Mouse (Mus musculus): ENCODE results near the gene Sctr. TPM values are rescaled to one million over a fixed set of nuclear protein-coding genes. Genes with fewer than 3 reads are reported as not detected.

Sctr gene
- polyA plus RNA-seq, 1 experiment from 2014 or later: 0.51 TPM

DNA sequence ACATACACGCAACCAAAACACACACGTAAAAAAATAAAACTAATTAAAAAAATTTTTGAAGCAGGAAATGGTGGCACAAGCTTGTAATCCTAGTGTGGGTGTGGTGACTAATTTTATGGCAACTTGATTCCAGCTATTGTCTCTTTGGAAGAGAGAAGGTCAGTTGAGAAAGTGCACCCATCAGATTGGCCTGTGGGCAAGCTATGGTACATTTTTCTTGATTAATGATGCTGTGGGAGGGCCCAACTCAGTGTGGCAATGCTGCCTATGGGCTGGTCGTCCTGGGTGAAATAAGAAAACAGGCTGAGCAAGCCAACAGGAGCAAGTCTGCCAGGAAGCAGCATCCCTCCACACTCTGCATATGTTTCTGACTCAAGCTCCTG lies 94.5 kb downstream of the Sctr start:
- Histone ChIP-seq H3K9ac (replicated peaks; ENCODE audit: low read depth, low read length) (no peak overlapping the region), H3K4me3 (replicated peaks; ENCODE audit: low read length) (no peak overlapping the region), H3K9me3 (ENCODE audit: control insufficient read depth, low read length) (no peaks in the 10 kb centered on the region), H3K36me3 (ENCODE audit: control insufficient read depth, insufficient read depth) (no peaks in the 10 kb centered on the region), H3K27me3 (replicated peaks; ENCODE audit: control insufficient read depth, insufficient read depth, low read length) (no peaks in the 10 kb centered on the region), H3K4me1 (replicated peaks; ENCODE audit: control insufficient read depth, insufficient read depth, low read length) (no peaks in the 10 kb centered on the region), H3K4me2 (ENCODE audit: low read length) (no peak overlapping the region), H3K27ac (ENCODE audit: low read length) (no peak overlapping the region)
- no peak for ATAC-seq
- 84% methylated on average over 3 of the region's 3 CpGs for WGBS

DNA sequence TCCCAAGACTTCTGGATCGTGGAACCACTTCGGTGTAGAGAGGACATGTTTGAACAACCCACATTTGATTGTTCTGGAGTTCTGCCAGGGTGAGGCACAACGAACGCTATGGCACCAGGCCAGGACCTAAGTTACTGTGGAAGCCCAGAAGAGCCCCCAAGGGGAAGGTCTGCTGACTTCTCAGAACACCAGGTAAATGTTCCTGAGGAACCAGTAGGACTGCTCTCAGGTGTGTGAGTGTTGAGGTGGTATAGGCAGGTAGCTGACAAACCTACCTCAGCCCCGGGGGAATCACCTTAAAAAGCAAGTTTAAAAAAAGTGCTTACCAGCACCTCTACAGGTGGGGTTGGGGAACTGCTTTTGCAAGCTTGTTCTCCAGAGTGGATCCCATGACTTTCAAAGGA lies 98.9 kb downstream of the Sctr start:
- H3K27me3 ChIP-seq (replicated peaks; ENCODE audit: control insufficient read depth, insufficient read depth, low read length): no peaks in the 10 kb centered on the region
- H3K9ac ChIP-seq (replicated peaks; ENCODE audit: low read depth, low read length): no peak overlapping the region
- WGBS: 69% methylated on average over 5 of the region's 5 CpGs

DNA sequence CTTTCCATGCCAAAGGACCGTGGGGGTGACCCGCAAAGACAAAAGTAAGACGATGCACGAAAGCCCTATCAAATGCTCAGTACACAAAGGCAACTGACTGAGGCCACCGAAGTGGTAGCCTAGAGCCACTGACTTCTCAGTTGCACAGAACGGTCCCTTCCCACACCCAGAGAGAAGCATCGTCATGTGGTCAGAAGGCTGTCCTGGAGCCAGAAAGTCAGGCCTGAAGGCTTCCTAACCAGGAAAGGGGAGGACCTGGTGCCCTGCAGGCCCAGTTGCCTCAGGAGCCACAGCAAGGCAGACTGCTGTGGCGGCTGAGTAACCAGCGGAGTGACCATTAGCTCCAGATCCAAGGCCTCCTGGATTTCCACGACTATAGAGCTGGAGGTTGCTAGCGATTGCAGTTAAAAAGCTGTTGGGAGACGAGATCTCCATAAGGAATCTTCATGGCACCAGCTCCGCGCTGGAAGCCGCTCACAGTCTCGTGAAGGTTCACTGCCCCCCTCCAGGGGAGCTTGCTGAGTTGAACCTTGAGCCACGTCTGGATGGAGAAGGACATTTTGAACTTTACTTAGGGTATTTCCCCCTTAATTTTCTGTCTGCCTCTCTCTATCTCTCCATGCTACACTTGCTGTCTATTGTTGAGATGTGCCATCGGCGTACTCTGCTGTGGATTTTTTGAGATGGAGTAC lies 103.2 kb downstream of the Sctr start:
- Histone ChIP-seq H3K27ac (ENCODE audit: low read length) (no peak overlapping the region), H3K9me3 (ENCODE audit: control insufficient read depth, low read length) (no peaks in the 10 kb centered on the region), H3K4me2 (ENCODE audit: low read length) (no peak overlapping the region), H3K27me3 (replicated peaks; ENCODE audit: control insufficient read depth, insufficient read depth, low read length) (no peaks in the 10 kb centered on the region), H3K9ac (replicated peaks; ENCODE audit: low read depth, low read length) (no peak overlapping the region), H3K36me3 (ENCODE audit: control insufficient read depth, insufficient read depth) (peaks cover 8% of the 10 kb centered on the region), H3K4me1 (replicated peaks; ENCODE audit: control insufficient read depth, insufficient read depth, low read length) (peaks cover 2% of the 10 kb centered on the region; the same call in 1 of the 2 replicates), H3K4me3 (replicated peaks; ENCODE audit: low read length) (no peak overlapping the region)
- WGBS: 89% methylated on average over 19 of the region's 19 CpGs
- no peak for ATAC-seq

More for the DNA sequence above, 98.9 kb downstream of the Sctr start:
- Histone ChIP-seq H3K27ac (ENCODE audit: low read length) (no peak overlapping the region), H3K9me3 (ENCODE audit: control insufficient read depth, low read length) (no peaks in the 10 kb centered on the region), H3K4me1 (replicated peaks; ENCODE audit: control insufficient read depth, insufficient read depth, low read length) (no peaks in the 10 kb centered on the region), H3K4me2 (ENCODE audit: low read length) (no peak overlapping the region), H3K4me3 (replicated peaks; ENCODE audit: low read length) (no peak overlapping the region), H3K36me3 (ENCODE audit: control insufficient read depth, insufficient read depth) (no peaks in the 10 kb centered on the region)
- ATAC-seq: no peak

DNA sequence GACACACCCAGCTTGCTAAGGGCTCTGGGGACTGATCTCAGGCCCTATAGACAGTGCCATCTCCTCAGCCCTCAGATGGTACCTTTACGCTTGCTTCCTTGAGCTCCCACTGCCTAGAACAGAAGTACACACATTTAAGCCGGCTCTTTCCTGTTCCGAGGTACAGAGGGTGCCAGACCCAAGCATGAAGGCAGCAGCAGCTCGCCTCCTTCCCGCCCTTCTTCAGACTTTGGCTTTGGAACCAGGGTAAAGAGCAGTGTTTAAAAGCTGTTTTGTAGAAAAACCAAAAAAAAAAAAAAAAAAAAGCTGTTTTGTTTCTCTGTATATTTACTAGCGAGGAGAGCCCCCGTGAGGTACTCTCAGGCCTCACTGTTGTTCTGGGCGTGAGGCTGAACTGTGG lies 105.1 kb downstream of the Sctr start:
- Histone ChIP-seq H3K27ac (ENCODE audit: low read length) (no peak overlapping the region), H3K27me3 (replicated peaks; ENCODE audit: control insufficient read depth, insufficient read depth, low read length) (no peaks in the 10 kb centered on the region), H3K4me3 (replicated peaks; ENCODE audit: low read length) (no peak overlapping the region), H3K4me1 (replicated peaks; ENCODE audit: control insufficient read depth, insufficient read depth, low read length) (peaks cover 15% of the 10 kb centered on the region), H3K9me3 (ENCODE audit: control insufficient read depth, low read length) (no peaks in the 10 kb centered on the region), H3K9ac (replicated peaks; ENCODE audit: low read depth, low read length) (no peak overlapping the region), H3K36me3 (ENCODE audit: control insufficient read depth, insufficient read depth) (peaks cover 10% of the 10 kb centered on the region), H3K4me2 (ENCODE audit: low read length) (no peak overlapping the region)
- WGBS: 83% methylated on average over 8 of the region's 8 CpGs
- ATAC-seq: no peak

DNA sequence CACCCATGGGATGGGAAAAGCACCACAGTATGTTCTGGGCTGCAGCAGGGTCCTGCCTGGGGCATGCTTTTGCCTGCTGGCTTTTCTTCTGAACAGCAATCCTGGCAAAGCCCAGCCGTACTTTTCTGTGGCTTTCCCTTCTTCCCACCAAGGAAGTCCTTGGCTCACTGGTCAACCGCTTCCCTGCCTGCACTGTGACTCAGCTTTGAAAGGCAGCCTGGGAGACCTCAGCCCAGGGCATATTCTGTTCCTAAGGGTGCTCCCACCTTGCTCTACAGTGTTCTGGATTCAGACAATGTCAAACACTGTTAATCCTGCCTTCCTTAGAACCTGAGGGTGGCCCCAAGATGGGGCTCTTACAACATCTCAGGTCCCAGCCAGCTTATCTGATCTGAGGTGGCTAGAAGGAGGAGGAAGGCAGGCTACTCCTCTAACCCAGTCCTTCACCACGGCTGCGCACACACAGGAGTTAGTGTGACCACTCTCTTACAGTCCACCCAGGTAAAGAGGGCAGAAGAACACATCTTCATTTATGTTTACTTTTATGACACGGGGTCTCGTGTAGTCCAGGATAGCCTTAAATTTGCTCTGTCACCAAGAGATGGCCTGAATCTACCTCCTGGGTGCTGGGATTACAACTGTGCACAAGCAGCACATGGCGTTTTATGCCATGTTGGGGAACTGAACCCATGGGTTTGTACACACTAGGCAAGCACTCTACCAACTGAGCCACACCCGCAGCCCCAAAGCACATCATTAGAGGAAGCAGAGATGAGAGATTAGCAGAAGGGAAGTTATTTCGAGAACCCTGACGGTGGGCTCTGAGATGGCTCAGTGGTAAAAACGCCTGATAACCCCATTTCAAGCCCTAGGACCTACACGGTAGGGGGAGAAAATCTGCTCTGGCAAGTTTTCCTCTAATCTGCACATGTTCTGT lies 105.8 kb downstream of the Sctr start:
- peaks cover 10% of the 10 kb centered on the region for H3K36me3 ChIP-seq (ENCODE audit: control insufficient read depth, insufficient read depth)
- 91% methylated on average over 12 of the region's 12 CpGs for WGBS
- H3K27me3 ChIP-seq (replicated peaks; ENCODE audit: control insufficient read depth, insufficient read depth, low read length): no peaks in the 10 kb centered on the region
- ATAC-seq: no peak
- no peak overlapping the region for H3K4me3 ChIP-seq (replicated peaks; ENCODE audit: low read length)
- H3K9me3 ChIP-seq (ENCODE audit: control insufficient read depth, low read length): no peaks in the 10 kb centered on the region
- peaks cover 15% of the 10 kb centered on the region for H3K4me1 ChIP-seq (replicated peaks; ENCODE audit: control insufficient read depth, insufficient read depth, low read length)
- H3K27ac ChIP-seq (ENCODE audit: low read length): no peak overlapping the region; the same call in 1 of the 2 replicates
- H3K9ac ChIP-seq (replicated peaks; ENCODE audit: low read depth, low read length): no peak overlapping the region
- H3K4me2 ChIP-seq (ENCODE audit: low read length): no peak overlapping the region

Other genes with a start within 250 kb of the Sctr start
- 13.2 and 15.0 TPM in 2 replicates for gene Ptpn4, start 169.3 kb upstream of the Sctr start, polyA plus RNA-seq (2015; fragmentation: Nextera tagmentation; extraction: Ambion mirVana)
- 13.4 and 14.3 TPM in 2 replicates for gene Tmem177, start 93.7 kb upstream of the Sctr start, polyA plus RNA-seq (2015; fragmentation: Nextera tagmentation; extraction: Ambion mirVana)
- gene Cfap221, start 9.7 kb upstream of the Sctr start, polyA plus RNA-seq (2015; fragmentation: Nextera tagmentation; extraction: Ambion mirVana): 0.25 and 0.60 TPM in 2 replicates
- 5.6 and 6.4 TPM in 2 replicates for gene Tmem37, start 67.2 kb downstream of the Sctr start, polyA plus RNA-seq (2015; fragmentation: Nextera tagmentation; extraction: Ambion mirVana)
- gene Dbi, start 114.2 kb downstream of the Sctr start, polyA plus RNA-seq (2015; fragmentation: Nextera tagmentation; extraction: Ambion mirVana): 1,146 and 1,367 TPM in 2 replicates
- gene 3110009E18Rik, start 114.3 kb downstream of the Sctr start, polyA plus RNA-seq (2015; fragmentation: Nextera tagmentation; extraction: Ambion mirVana): 22.8 and 28.6 TPM in 2 replicates